Mouse (Mus musculus): ENCODE measurements at regions not wholly inside any gene's neighbourhood (a gene's known extent, or its start where the extent isn't known, plus 50 kb on each side); places are given as distances from the start of the nearest gene placed in this dataset.

GRCm38 (mm10) chr9:25374161-25374560, 107.2 kb upstream of the Eepd1 start:
- DNase-seq (ENCODE audit: low read depth, low spot score): no peak

DNA sequence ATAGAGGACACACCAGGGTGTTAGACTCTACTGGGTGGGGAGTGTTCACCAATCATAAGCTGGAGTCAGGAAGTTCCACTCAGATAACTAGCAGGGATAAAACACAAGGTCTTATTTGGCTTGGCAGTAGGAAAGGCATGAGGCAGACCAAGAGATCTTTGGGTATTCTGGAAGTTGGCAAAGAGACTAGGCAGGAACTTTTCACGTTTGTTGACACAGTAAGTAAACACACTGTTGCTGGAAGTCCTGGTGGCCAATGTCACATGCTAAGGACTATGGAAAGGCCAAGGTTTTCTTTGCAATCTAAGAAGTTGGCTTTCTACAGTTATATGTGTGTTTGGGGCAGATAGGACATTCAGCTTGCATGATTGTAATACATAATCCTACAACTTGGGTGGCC, 105.1 kb upstream of the Eepd1 start:
- DNase-seq (ENCODE audit: low read depth, low spot score): no peak

GRCm38 (mm10) chr9:25377771-25378747, 103.3 kb upstream of the Eepd1 start:
- DNase-seq (ENCODE audit: low read depth, low spot score): no peak

GRCm38 (mm10) chr9:25385333-25385732, 96.0 kb upstream of the Eepd1 start:
- no peak for DNase-seq (ENCODE audit: low read depth, low spot score)

GRCm38 (mm10) chr9:25387876-25388650, 93.3 kb upstream of the Eepd1 start:
- DNase-seq (ENCODE audit: low read depth, low spot score): no peak

- no peak for DNase-seq (ENCODE audit: low read depth, low spot score)
Observed at GRCm38 (mm10) chr9:25389351-25389750, 92.0 kb upstream of the Eepd1 start.

DNA sequence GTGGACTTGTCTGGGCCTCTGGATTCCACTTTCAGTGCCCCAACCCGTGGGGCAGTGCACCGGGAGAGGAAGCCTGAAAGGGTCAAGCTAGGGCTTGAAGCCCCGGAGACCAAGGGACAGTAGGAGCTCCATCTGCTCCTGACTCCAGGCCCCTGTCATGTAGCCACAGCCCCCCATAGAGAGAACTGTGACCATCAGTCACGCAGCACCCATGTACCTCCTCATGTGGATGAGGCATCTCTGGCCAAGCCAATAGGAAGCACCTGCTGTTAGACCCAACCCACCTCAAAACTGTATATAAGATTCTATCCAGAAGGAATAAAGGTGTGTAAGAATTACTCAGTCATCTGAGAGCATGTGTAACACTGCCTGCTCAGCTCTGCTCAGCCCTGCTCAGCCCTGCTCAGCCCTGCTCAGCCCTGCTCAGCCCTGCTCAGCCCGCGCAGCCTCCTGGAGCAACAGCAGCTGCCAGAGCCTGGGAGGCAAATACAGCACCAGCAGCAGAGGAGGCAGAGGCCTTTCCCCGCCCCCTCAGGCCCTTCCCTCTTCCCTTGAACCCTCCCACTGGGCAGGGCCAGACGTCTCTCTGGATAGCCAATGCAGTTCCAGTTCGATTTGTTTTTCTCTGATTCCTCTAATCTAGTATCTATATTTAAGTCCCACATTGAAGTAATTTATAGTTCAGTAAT, 80.6 kb upstream of the Eepd1 start:
- DNase-seq (ENCODE audit: low read depth, low spot score): peak; percentile 71

DNA sequence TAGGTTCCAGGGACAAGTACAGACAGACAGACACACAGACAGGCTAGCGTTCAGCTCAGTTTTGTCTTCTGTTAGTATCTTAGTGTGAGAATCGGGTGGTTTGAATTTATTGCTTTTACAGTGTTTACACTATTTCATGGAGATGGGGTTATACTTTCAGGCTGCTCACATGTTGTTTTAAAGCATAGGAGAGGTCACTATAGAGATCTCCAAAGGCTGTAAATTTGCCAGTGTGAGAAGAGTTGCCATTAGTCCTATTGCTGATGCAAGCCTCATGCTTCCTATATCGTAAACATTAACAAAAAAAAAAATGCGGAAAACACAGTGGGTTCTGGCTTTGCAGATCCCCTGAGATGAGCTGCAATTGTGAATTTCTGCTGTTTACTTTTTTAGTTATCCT, 75.5 kb upstream of the Eepd1 start:
- no peak for DNase-seq (ENCODE audit: low read depth, low spot score)

GRCm38 (mm10) chr9:25408518-25408917, 72.8 kb upstream of the Eepd1 start:
- DNase-seq (ENCODE audit: low read depth, low spot score): no peak

GRCm38 (mm10) chr9:25409729-25410128, 71.6 kb upstream of the Eepd1 start:
- DNase-seq (ENCODE audit: low read depth, low spot score): no peak

DNA sequence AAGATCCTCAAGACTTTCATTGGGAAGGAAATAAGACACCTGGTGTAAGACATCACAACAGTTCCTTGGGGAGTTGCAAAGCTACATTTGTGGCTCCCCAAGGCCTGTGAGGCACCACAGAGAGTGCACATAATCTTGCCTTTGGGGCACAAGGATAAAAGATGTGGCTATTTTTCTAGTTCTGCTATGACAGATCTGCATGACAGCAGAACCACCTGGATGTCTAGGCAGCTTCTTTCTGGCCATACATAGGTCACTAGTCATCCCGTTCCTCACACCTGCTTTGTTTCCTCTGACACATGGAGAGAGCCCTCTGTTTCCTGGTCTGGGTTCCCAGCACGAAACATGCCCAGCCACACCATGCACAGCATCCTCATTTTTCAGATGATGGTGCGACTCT, 67.5 kb upstream of the Eepd1 start:
- DNase-seq (ENCODE audit: low read depth, low spot score): no peak

DNA sequence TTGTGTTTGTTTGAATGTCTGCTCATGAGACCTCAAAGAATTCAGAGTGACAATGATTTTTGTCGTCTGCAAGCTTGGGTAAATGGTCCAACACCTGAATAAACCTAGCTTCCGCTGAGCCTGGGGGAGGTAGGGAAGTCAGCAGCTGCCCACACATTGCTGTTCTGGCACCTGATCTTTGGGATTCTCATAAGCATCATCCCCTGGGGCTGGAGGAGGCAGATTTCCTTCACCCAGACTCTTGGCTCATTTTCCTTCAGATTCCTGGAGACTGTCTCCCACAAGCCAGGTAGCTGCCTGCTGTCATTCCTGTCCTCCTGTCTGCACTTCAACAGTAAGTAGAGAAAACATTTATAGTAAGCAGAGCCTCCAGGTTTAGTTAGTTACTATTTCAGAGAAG, 67.0 kb upstream of the Eepd1 start:
- no peak for DNase-seq (ENCODE audit: low read depth, low spot score)

- DNase-seq (ENCODE audit: low read depth, low spot score): no peak
Observed at GRCm38 (mm10) chr9:25426941-25427340, 54.4 kb upstream of the Eepd1 start.

DNA sequence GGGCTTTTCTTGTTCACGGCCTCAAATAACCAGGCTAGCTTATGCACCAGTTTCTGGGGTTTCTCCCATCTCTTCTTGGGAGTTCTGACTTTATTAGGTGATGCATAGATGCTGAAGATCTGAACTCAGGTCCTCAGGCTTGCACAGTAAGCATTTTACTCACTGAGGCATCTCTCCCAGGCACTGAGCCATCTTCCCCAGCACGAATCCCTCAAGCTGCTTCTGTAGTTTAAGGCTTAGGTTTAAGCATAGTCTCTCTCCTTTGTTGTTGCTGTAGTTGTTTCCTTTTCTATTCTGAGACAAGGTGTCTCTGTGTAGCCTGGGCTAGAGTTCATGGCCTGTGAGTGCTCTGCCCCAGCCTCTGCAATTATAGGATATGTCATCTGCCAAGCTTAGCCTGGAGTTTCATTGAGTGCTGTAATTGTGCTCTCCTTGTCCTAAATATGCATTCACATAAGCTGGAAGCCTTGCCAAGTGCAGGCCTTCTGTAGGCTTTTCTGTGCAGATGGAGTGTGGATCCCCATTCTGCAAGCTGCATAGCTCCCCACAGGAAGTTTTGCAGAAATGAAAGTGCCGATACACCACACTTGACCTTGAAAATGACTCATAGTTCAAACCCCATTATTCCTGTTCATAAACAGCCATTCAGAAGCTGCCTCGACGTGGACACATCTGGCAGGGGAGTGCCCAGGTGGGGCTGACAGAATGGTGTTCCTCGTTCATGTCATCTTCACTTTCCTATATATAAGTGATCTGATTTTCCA, 51.7 kb upstream of the Eepd1 start:
- no peak for DNase-seq (ENCODE audit: low read depth, low spot score)
